Mouse (Mus musculus): Measurements from ENCODE around the gene Elac2.

The Elac2 gene

GRCm38 (mm10) chr11:65022771-65023170 is 43.9 kb downstream of the Elac2 start:
- CTCF ChIA-PET = no interaction called here

GRCm38 (mm10) chr11:65028049-65028448 is 49.2 kb downstream of the Elac2 start:
- CTCF ChIA-PET = interaction anchor here (0.5 kb wide), 1 partner anchor 131 kb away, joined by 3 read pairs; no protein-coding TSS in a partner anchor

GRCm38 (mm10) chr11:65030201-65030600 is 51.4 kb downstream of the Elac2 start:
- CTCF ChIA-PET = no interaction called here

- CTCF ChIA-PET = no interaction called here
These were observed 53.4 kb downstream of the Elac2 start for GRCm38 (mm10) chr11:65032221-65032620.

- CTCF ChIA-PET = no interaction called here
These were observed 60.2 kb downstream of the Elac2 start for GRCm38 (mm10) chr11:65038996-65039395.

GRCm38 (mm10) chr11:65039517-65040095 is 60.8 kb downstream of the Elac2 start:
- CTCF ChIA-PET = no interaction called here

GRCm38 (mm10) chr11:65040556-65040955 is 61.7 kb downstream of the Elac2 start:
- CTCF ChIA-PET = interaction anchor here (0.6 kb wide), 1 partner anchor 67 kb away, joined by 4 read pairs; no protein-coding TSS in a partner anchor

GRCm38 (mm10) chr11:65049090-65049489 is 70.3 kb downstream of the Elac2 start:
- CTCF ChIA-PET = no interaction called here

GRCm38 (mm10) chr11:65050819-65051218 is 72.0 kb downstream of the Elac2 start:
- CTCF ChIA-PET = no interaction called here

Measured in spleen, embryonic (tissue).